Mouse (Mus musculus) ES-E14 (cell line): ENCODE results near the gene Srms. TPM values are rescaled to one million over a fixed set of nuclear protein-coding genes. Genes with fewer than 3 reads are reported as not detected.

Source experiments
- DNase-seq: peaks from one replicate; pipeline ENCODE4 v3.0.0-alpha.2; 2013; ENCODE audit warnings: low read depth, low spot score
- H3K27ac ChIP-seq: 2 replicates; pipeline ENCODE4 v1.5.1; 2012; ENCODE audit warnings: low read depth, mild to moderate bottlenecking, low read length, moderate library complexity, mixed read lengths; ENCODE audit not compliant: poor library complexity, insufficient read depth, severe bottlenecking
- H3K36me3 ChIP-seq: 2 replicates; pipeline ENCODE4 v1.6.1; 2012; ENCODE audit warnings: mild to moderate bottlenecking, low read length, moderate library complexity, mixed read lengths; ENCODE audit not compliant: control insufficient read depth, poor library complexity, insufficient read depth, severe bottlenecking
- H3K4me1 ChIP-seq, 2 experiments: fragments of 150-350 bp in 1 of 2; sonication (generic) in 1 of 2; 2 replicates each; pipeline ENCODE4 v1.6.1; 2012; ENCODE audit warnings: low read length in 2 of 2, mild to moderate bottlenecking in 1 of 2, mixed read lengths in 1 of 2; ENCODE audit not compliant: control insufficient read depth in 2 of 2, insufficient read depth in 2 of 2, poor library complexity in 1 of 2
- H3K4me3 ChIP-seq, 2 experiments: fragments of 150-350 bp in 1 of 2; sonication (generic) in 1 of 2; 2 replicates each; pipeline ENCODE4 v1.5.1; 2012; ENCODE audit warnings: low read length in 2 of 2, low read depth in 1 of 2, mild to moderate bottlenecking in 1 of 2, mixed read lengths in 1 of 2; ENCODE audit not compliant: insufficient read depth in 1 of 2, poor library complexity in 1 of 2, severe bottlenecking in 1 of 2
- H3K9ac ChIP-seq: 2 replicates; pipeline ENCODE4 v1.6.1; 2012; ENCODE audit warnings: low read depth, mild to moderate bottlenecking, low read length, mixed read lengths; ENCODE audit not compliant: poor library complexity, insufficient read depth, severe bottlenecking
- H3K9me3 ChIP-seq: fragments of 150-350 bp; sonication (generic); 2 replicates; pipeline ENCODE4 v1.6.1; 2012; ENCODE audit warnings: low read depth, mild to moderate bottlenecking, low read length; ENCODE audit not compliant: control insufficient read depth, insufficient read depth
- CHD2 ChIP-seq: IDR thresholded peaks from 2 replicates; pipeline ENCODE4 v1.6.1; 2014; ENCODE audit warnings: mild to moderate bottlenecking, low read depth, low read length, inconsistent platforms
- HCFC1 ChIP-seq: IDR thresholded peaks from 2 replicates; pipeline ENCODE4 v1.6.1; 2012; ENCODE audit warnings: low read length, inconsistent platforms, borderline replicate concordance; ENCODE audit not compliant: insufficient read depth
- MAFK ChIP-seq: IDR thresholded peaks from 2 replicates; pipeline ENCODE4 v1.6.1; 2014; ENCODE audit warnings: mild to moderate bottlenecking, low read depth, low read length, inconsistent platforms; ENCODE audit not compliant: insufficient read depth
- ZC3H11A ChIP-seq: IDR thresholded peaks from 2 replicates; pipeline ENCODE4 v1.6.1; 2012; ENCODE audit warnings: low read depth, mild to moderate bottlenecking, inconsistent platforms, low read length, borderline replicate concordance
- ZNF384 ChIP-seq: IDR thresholded peaks from 2 replicates; pipeline ENCODE4 v1.6.1; 2012; ENCODE audit warnings: low read depth, low read length, inconsistent platforms
- in situ Hi-C, 2 experiments: fragments of 600-800 bp; cut with MboI; formaldehyde crosslinking; loops; one replicate each; pipeline ENCODE4 v1.15.1; 2025; ENCODE audit warnings: low sequenced_read_pairs in 2 of 2, inconsistent platforms in 1 of 2; ENCODE audit not compliant: unreplicated experiment in 2 of 2
- total RNA-seq: library from RNA; depleted of rRNA; stranded (reverse); fragments of 300-350 nt; gene quantifications from 2 replicates; pipeline ENCODE4 v1.2.3, GENCODE M21; 2012; rRNA removed

The Srms gene
- total RNA-seq, 1 experiment = 0.67 TPM

GRCm38 (mm10) chr2:181157180-181157579 is 55.8 kb downstream of the Srms start:
- H3K4me3 ChIP-seq = peak overlapping the region; percentile 62 to 70; a peak in 3 of 4 replicates
- in situ Hi-C loops = no loop called here

GRCm38 (mm10) chr2:181156248-181157121 is 56.5 kb downstream of the Srms start, which contains the start of gene Eef1a2:
Eef1a2 (minus strand) TSS chr2:181157014.
- Histone ChIP-seq H3K9ac (peak within 1 kb of the TSS; percentile 37), H3K9me3 (no peaks in the 10 kb centered on the region), H3K4me1 (peaks cover 0 to 3% of the 10 kb centered on the region in 2 experiments; a peak in 1 of 4 replicates), H3K36me3 (no peaks in the 10 kb centered on the region), H3K27ac (no peak within 1 kb of the TSS), H3K4me3 (peak within 1 kb of the TSS; percentile 62 to 70)
- TF ChIP-seq CHD2 = no peak
- no peak for TF ChIP-seq ZNF384
- no peak for TF ChIP-seq ZC3H11A
- no peak for TF ChIP-seq HCFC1
- TF ChIP-seq MAFK = no peak
- in situ Hi-C loops = no loop called here
- DNase-seq = no peak

More at GRCm38 (mm10) chr2:181157180-181157579, 55.8 kb downstream of the Srms start:
- H3K27ac ChIP-seq = no peak overlapping the region
- no peaks in the 10 kb centered on the region for H3K9me3 ChIP-seq
- TF ChIP-seq HCFC1 (no peak), MAFK (no peak), CHD2 (no peak), ZC3H11A (no peak), ZNF384 (no peak)
- H3K4me1 ChIP-seq = peaks cover 0 to 3% of the 10 kb centered on the region in 2 experiments; a peak in 1 of 4 replicates
- DNase-seq = no peak
- H3K36me3 ChIP-seq = no peaks in the 10 kb centered on the region
- no peak overlapping the region for H3K9ac ChIP-seq

GRCm38 (mm10) chr2:181155801-181156200 is 57.2 kb downstream of the Srms start:
- TF ChIP-seq ZNF384 (no peak), MAFK (no peak), ZC3H11A (no peak), HCFC1 (no peak), CHD2 (no peak)
- no peaks in the 10 kb centered on the region for H3K36me3 ChIP-seq
- no peak overlapping the region for H3K4me3 ChIP-seq
- H3K27ac ChIP-seq = no peak overlapping the region
- H3K9me3 ChIP-seq = no peaks in the 10 kb centered on the region
- H3K9ac ChIP-seq = no peak overlapping the region
- no peak for DNase-seq
- H3K4me1 ChIP-seq = peaks cover 0 to 3% of the 10 kb centered on the region in 2 experiments; a peak in 1 of 4 replicates
- in situ Hi-C loops = no loop called here

Other genes starting within 250 kb of the Srms start
- 46.7 and 55.0 TPM in 2 replicates for gene Arfgap1, start 246.0 kb downstream of the Srms start, total RNA-seq
- 0.80 and 0.90 TPM in 2 replicates for gene Col20a1, start 226.7 kb downstream of the Srms start, total RNA-seq
- gene Chrna4, start 169.6 kb downstream of the Srms start, total RNA-seq = 0.71 and 0.90 TPM in 2 replicates
- gene Kcnq2, start 77.9 kb downstream of the Srms start, total RNA-seq = 4.6 and 11.6 TPM in 2 replicates
- gene Eef1a2, start 56.2 kb downstream of the Srms start, total RNA-seq = 0.76 and 0.95 TPM in 2 replicates
- 67.1 and 71.8 TPM in 2 replicates for gene Ppdpf, start 25.9 kb downstream of the Srms start, total RNA-seq
- gene Ptk6, start 10.4 kb downstream of the Srms start, total RNA-seq = 0.11 and 0.22 TPM in 2 replicates
- 0.21 TPM in 1 of 2 replicates, not detected in the other for gene Fndc11, start 6.8 kb upstream of the Srms start, total RNA-seq
- 2.2 and 3.4 TPM in 2 replicates for gene Helz2, start 28.8 kb upstream of the Srms start, total RNA-seq
- 15.2 and 16.4 TPM in 2 replicates for gene Gmeb2, start 74.8 kb upstream of the Srms start, total RNA-seq
- 7.9 and 8.6 TPM in 2 replicates for gene Stmn3, start 101.3 kb upstream of the Srms start, total RNA-seq
- 133 and 209 TPM in 2 replicates for gene Rtel1, start 106.6 kb upstream of the Srms start, total RNA-seq
- 43.5 and 61.3 TPM in 2 replicates for gene Zgpat, start 151.7 kb upstream of the Srms start, total RNA-seq
- 32.8 and 36.3 TPM in 2 replicates for gene Arfrp1, start 152.2 kb upstream of the Srms start, total RNA-seq
- 30.8 and 48.9 TPM in 2 replicates for gene Lime1, start 166.9 kb upstream of the Srms start, total RNA-seq
- gene Zbtb46, start 246.2 kb upstream of the Srms start, total RNA-seq = 4.4 and 5.1 TPM in 2 replicates